Mouse (Mus musculus) kidney, adult 8-10 months (tissue): ENCODE data around the gene Dclk3.

ENCODE experiments used
- DNase-seq, 2 experiments: peaks; one replicate each; pipeline ENCODE4 v3.0.0; 2022

Dclk3 gene

DNA sequence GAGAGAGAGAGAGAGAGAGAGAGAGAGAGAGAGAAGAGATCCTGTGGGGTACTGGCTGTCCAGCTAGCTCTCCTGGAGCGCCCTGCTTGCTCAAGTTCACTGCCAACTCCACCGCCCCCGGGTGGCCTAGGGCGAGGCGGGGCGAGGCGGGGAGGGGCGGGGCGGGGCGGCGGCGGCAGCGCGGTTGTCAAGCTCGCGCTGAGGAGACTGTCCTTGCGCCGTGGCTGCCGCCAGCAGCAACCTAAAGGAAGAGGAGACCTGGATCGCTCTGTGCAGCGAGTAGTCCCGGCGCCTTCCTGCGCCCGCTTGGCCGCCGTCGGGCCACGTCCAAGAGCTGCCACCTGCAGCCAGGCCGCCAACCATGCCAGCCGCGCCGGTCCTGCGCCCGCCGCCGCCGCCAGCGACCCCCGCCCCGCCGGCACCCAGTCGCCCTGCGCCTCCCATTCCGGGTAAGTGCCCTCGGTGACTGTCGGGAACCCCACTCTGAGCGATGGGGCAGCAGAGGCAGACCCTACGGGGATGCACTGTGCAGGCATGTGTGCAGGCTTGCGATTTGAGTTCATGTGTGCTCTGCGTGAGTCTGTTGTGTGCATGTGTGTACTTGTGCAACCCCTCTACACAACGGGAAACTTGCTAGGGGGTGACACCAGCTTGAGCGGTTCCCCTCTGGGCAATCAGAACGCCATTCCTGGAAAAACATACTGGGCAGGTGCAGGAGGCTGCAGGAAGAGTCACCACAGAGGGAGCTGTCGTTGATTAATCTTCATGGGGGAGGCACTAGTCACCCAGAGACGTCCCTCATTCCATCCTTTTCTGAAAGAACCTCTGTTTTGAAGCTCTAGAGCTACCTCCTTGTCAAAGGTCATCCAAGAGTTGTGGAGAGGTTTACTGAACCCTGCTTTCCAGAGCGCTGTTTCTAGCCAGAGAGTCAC lies at the start of gene Dclk3:
Dclk3 (plus strand) TSS at position 178 of the 932 bp plus-strand sequence.
- DNase-seq: peak; percentile 65 to 76

DNA sequence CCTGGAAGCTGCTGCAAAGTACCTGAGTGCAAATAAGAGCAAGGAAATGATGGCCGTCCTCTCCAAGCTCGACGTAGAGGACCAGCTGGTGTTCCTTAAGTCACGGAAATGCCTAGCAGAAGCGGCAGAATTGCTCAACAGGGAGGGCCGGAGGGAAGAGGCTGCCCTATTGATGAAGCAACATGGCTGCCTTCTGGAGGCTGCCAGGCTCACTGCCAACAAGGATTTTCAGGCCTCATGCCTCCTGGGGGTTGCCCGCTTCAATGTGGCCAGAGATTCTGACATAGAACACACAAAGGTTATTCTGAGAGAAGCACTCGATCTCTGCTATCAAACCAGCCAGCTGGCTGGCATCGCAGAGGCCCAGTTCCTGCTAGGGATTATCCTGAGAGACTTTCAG lies 48.9 kb upstream of the Dclk3 start:
- DNase-seq: no peak

DNA sequence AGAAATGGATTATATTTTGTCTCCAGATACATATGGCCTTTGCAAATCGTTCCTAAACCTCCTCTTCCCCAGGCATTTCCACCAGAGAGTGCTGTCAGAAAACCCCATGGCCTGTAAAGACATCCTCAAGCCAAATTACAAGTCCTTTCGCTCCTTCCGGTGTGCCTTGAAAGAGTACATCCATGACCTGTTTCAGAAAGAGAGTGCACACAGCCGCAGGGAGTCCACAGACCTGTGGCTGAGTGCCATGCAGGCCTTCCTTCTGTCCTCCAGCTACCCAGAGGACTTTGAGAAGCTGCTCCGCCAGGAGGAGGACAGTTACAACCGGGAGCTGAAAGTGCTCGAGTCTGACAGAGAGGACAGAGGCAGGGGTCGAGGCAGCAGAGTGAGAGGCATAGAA lies 47.8 kb upstream of the Dclk3 start:
- DNase-seq: no peak

DNA sequence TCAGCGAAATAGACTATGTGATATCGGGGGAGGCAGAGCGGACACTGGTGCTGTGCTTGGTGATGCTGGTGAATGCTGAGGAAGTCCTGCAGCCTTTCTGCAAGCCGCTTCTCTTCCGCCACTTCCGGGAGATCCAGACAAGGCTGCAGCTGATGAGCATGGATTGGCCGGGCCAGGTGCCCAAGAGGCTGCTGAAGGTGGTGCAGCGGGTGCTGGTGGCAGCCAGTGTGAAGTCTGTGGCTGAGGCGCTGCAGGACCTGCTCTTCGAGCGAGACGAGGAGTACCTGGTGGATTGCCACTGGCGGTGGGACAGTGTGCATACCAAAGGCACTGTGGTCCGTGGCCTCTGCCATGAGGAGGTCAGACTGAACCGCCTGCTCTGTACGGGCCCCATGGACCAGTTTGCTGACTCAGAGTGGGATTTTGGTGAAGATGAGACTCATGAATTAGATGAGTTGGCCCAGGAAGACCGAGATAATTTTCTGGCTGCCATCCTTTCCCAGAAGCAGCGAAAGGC lies 46.9 kb upstream of the Dclk3 start:
- no peak for DNase-seq

DNA sequence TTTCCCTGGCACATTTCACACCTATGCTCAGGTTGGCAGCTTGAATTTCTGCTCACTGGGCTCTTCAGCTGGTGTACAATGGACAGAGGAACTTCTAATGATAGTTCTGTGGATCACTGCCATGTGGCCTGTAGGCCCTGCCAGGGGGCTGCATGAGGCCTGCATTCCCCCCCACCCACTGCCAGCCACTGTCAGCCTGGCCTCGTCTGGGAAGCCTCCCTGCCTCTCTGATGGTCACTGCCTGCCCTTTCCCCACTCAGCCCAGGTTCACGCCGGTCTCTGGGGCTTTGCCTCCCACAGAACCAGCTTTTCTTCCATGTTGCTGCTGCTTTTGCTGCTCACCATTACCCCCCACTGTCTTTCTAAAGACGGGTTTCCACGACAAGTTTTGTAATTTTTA lies 43.6 kb upstream of the Dclk3 start:
- DNase-seq: no peak

DNA sequence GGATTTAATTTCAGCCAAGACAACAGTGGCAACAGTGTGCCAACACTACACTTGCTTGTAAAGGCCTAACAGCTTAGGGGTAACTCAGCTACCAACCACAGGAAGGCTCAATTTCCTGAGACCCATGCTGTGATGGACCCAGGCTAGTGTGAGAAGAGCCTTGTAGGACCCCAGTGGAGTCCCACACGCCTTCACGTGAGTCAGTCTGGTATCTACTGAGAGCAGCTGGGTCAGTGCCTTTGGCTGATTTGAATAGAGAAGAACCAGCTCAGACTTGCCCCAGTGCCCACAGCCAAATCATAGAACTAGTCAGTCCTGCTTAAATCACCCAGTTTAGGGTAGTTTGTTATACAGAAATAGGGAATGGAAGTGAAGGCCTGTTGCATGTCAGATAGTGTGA lies 40.8 kb upstream of the Dclk3 start:
- DNase-seq: no peak

DNA sequence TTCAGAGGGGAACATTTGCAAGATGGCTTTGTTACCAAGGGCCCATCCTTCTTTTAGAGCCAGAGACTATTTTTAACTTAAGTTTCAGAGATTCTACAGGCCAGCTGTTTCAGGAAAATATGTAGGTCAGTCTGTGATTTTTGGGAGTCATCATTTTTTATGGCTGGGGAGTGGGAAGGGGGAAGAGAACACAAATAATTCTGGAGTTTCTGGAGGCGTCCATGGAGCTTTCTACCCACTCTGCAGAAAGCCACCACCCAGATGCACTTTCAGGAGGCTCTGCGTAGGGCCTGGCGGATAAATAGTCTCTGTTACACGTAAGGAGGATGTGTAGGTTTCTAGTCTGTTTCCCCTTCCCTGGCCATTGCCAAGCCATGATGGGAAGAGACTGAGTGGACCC lies 38.8 kb upstream of the Dclk3 start:
- no peak for DNase-seq

DNA sequence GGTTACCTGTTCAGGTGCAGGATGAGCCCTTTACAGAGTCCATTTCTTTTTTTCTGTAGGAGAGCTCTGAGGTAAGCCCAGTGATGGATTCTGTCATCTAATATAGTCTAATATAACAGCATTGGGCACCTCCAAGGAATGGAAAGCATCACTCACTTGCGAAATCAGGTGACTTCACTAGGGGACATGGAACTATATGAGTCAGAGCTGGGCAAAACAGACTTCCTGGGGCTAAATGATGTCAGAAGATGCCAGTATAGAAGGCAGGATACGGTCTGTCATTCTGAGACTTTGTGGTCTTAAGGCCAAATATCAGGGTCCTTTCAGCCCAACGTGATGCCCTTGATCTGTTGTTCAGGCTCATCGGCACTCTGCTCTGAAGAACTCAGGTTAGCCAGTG lies 35.7 kb upstream of the Dclk3 start:
- DNase-seq: no peak

DNA sequence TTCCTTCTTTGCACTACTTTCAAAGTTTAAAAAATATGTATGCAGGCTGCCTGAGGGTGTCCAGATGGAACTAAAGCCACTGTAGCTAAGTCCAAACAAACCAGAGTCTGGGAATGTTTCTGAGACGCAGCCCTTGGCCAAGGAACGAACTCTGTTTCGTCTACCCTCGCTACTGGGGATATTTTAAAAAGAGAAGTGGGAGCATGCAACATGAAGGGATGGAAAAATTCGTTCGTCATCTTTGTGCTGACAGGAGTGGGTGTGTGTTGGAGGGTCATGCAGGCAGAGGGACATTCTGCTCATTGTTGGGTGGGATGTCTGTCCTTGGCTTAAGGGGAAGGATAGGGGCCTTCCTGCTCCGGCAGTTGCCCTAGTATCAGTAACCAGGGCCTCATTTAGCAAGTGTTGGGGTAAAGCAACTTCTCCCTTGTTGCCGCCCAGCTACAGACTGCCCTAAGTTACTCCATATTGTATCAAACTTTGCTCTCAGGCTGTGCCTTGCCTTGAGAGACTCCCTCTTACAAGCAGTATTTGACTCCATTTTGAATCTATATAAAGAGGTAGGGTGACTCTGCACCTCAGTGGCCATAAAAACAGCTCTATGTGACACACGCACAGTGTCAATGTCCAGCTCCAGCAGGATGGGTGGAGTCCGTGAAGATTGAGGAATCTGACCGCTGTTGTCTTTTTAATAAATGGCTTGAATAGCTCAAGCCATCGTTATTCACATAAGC lies 34.4 kb upstream of the Dclk3 start:
- no peak for DNase-seq

DNA sequence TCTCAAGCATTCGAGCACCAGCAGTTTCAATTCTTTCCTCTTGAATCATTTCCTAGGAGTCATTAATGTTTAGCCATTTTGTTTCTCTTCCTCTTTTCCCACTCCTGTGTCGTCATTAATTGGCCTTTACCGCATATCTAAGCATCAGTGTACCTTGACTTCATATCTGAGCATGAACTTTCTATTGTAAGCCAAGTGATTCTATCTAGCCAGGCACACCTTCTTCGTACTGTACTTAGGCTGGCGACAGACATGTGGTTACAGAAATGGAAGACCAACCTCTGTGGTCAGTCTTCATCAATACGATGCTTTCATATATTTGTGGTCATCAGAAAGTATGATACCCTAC lies 33.8 kb upstream of the Dclk3 start:
- DNase-seq: peak in 1 of 2 experiments; percentile 13

DNA sequence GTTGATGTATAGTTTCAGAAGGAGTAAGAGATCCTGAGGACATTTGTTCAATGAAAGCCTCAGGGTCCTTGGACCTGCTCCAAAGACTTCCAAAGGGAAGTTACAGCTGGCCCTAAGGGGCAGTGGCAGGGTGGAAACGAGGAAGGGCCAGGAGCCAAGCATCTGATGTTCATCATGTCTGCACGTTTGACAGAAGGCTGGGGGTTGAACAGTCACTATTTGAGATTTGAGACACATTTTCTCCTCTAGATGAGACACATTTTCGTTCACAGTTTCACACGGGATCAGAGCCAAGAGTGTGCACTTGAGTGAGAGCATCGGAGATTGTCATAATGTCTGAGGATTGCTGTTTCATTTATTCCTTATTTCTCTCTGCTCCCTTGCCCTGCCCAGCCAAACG lies 30.9 kb upstream of the Dclk3 start:
- DNase-seq: no peak

DNA sequence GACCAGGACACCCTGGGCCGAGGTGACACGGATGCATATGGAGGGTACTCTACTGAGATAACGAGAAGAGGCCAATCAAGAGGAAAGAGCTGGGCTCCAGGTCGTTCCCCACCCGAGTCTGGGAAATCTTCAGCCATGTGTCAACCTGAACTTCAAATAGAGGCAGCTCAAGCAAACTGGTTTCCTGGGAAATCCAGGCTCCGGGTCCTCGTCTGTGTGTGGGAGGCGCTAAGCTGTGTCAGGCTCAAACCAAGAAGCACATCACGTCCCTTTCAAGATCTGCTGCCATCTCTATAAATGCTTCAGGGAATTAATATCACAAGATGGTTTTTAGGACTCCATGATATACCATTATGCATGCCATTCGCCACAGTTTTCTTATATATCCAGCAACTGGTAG lies 30.5 kb upstream of the Dclk3 start:
- DNase-seq: no peak

DNA sequence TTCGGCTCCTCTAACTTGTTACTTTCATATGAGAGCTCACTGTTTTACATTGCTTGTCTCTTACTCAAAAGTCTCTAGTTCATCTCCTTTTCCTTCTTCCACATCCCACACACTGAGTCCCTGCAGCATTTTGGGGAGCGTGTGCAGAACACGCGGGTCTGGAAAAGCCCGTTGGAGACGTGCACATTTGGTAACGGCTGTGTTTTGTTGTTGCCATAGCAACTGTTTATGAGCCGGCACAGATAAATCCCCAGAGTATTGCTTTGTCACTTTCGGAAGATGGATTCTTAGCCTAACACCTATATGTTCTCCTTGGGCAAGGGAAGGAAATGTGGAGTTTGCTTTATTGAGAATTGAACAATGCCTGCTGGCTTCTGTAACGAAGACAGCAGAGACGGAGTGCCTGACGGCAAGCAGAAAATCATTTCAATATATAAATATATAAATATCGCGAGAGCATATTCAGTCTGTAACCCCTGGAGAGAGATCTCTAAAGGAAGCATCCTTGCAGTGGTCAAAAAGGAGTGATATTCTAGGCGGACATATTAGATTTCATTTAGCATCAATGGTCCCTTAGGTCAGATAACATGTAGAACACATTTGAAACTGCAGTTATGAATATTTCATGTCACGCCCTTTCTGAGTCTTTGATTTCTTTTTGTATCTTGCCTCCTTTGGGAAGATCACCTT lies 26.3 kb upstream of the Dclk3 start:
- DNase-seq: no peak

DNA sequence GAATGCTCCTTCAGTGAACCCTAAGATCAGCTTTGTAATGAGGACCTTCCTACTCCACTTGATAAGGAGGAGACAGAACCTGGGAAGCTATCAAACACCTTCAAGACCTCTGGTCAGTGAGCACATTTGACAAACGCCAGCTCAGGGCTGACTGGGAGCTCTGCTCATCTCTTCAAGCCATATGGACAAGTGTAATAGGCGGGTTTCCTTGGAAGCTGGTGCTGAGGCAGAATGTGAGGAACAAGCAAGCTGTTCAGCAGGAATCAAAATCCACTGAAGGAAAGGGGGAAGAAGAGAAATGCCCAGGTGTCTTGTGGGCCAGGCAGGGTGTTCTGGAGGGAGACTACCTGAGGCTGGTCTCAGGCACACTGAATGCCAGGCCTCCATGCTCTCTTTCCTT lies 17.0 kb upstream of the Dclk3 start:
- no peak for DNase-seq

DNA sequence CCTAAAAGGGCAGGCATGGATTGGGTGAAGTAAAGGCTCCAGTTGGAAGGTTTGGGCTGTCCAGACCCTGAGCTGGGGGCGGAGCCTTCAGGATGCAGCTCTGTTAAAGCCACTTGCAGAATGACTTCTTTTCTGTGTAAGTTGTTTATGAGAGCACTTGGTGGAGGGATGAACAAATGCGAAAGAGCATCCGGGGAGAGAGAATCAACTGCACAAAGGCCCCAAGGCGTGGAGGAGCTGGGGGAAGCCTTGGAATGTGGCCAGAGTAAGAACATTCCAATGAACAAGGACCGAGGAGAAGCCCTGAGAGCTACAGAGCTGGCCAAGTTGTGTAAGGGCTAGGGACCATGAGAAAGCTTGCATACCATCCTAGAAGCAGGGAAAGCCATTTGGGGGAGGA lies 16.3 kb upstream of the Dclk3 start:
- no peak for DNase-seq

DNA sequence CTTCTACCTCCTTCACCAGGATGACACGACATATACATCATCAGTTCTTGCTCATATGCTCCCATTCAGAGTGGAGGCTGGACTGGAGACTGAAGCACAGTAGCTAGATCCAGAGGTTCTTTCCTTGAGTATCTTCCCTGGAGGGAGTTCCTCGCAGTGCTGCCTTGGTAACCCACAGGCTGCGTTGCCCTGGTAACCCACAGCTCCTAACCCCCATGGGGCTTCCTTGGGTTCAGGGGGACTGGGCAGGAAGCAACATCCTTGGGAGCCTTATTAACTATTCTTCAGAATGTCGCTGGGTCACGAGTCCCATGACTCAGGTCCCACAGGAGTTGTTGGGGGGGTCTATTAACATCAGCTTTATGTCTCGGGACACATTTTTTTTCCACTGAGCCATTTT lies 13.8 kb upstream of the Dclk3 start:
- no peak for DNase-seq

DNA sequence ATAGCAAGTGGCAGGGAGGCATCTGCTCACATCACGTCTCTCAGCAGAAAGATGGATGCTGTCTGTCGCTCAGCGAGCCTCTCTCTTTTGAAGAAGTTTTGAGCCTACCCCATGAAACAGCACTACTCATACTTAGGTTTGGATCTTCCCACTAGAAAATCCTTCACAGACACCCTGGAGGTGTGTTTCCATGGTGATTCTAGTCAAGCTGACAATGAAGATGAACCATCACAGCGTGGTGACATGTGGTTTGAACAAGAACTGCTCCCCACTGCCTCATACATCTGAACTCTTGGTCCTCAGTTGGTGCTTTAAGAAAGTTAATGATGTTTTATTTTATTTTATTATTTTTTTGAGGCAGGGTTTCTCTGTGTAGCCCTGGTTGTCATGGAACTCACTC lies 12.9 kb upstream of the Dclk3 start:
- no peak for DNase-seq

DNA sequence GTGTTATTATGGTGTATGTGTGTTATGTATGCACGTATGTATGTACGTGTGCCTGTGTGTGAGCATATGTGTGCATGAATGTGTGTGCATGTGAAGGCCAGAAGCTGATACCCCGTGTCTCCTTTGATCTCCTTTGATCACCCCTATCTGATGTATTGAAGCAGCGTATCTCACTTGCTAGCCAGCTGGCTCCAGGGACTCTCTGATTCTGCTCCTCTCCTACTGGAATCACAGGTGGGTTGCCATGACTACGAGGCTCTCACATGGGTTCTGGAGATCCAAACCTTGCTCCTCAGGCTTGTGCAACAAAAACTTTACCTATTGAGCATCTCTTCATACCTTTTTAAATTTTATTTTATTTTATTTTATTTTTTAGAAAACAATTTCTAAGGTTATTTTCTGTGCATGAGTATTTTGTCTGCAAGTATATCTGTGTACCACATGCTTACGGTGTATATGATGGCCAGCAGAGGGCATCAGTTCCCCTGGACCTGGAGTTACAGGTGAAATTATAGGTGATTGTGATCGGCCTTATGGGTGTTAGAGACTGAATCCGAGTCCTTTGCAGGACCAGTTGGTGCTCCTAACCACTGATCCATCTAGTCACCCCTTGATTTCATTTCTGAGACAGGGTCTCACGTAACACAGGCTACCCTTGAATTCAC lies 10.9 kb upstream of the Dclk3 start:
- peak in 1 of 2 experiments; percentile 55 for DNase-seq

DNA sequence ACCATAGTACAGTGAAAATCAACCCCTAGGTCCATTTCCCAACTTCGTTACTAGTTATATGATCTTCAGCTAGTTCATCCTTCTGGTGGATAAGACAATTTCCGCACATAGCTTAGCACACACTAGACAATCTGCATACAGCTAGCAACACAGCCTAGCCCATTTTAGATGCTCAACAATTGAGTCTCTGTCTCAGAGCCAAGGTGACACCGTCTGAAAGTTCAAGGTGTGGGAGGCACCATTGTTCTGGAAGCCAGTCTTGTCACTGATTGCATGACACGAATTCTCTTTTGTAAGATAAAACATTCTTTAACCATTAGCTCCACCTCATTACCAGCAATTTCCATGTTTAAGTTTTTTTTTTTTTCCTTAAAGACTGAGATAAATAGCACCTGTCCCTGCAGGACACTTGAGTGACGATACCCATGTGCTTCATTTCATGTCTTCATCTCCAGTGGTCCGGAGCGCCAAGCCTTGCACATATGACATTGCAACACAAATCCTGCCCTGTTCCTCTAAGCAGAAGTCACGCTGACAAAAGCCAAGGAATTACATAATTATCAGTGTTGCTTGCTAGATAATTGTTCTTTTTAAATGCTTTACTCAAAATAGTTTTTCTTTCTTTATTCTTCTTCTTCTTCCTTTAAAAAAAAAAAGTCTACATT lies 10.1 kb upstream of the Dclk3 start:
- no peak for DNase-seq

DNA sequence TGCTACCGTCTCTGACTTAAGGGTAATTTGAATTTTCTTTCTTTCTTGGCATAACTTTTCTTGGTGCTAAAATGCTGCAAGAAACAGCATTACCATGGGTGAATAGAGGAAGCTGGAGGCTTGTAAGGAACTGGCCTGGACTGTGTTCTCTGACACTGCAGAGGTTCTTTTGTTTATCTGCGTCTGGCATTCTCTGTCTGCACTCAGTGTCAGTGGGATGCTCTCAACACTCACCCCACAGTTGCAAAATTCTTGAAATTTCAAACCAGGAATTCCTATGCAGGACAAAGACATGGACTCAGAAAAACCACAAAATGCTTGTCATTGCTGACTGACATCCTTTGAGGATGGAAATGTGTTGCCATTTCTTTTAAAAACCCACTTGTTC lies 9.5 kb upstream of the Dclk3 start:
- no peak for DNase-seq

DNA sequence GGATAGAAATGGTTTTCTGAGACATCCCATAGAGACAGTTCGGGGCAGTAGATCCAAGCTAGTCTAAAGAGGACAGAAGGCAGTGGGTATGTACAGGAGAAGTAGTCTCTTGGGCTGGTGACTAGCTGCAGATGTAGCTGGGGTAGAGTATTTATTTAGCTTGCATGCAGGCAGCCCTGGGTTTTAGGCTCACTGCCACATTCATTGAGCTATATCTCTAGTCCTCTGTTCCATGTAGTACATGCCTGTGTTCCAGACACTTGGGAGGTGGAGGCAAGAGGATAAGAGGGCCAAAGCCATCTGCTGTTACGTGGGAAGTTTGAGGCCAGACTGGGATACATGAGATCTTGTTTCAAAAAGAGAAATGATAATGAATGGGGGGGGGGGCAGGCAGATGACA lies 3.5 kb upstream of the Dclk3 start:
- DNase-seq: no peak

DNA sequence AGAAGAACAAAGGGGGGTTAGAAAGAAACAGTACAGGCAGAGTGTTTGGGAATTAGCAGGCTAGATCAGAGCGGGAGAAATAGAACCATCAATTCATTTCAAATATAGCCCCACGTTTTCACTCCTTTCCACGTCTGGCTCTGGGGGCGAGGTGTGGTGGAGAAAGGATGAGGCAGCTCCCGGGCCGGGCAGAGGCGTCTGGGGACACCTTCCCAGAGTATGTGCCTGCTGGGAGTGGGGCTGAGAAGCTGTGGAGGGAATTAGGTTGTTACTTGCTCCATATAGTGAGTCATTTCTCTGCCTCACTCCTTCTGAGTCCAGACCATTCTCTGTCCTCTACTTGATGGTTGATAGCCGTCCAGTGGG lies 938 bp downstream of the Dclk3 start:
- no peak for DNase-seq

DNA sequence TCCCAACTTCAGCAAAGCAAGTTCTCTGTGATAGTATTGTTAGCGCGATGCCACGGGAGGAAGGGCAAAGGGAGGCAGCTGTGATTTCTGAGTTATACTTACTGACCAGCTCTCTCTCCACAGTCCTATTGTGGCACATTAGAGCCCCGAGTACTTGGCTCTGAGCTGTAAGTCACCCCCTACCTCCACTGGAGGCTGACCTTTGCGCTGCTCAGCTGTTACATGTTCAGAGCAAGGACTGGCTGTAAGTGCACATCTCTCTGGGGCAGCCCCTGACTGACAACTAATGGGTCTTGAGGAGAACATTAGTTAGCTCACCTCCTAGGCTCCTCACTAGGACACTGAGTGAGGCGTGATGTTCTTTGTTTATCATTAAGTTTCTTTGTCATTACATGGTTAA lies 1.6 kb downstream of the Dclk3 start:
- peak; percentile 79 to 82 for DNase-seq
